Mouse (Mus musculus): ENCODE measurements around the gene Kifc5b. TPM values are rescaled to one million over a fixed set of nuclear protein-coding genes. Genes with fewer than 3 reads are reported as not detected.

Gene Kifc5b
- total RNA-seq, 2 experiments from 2014 or later, result 0.31 to 0.56 TPM

GRCm38 (mm10) chr17:26947231-26948100, 30.6 kb downstream of the Kifc5b start:
- no peak for DNase-seq

GRCm38 (mm10) chr17:26948316-26949050, 31.6 kb downstream of the Kifc5b start:
- peak; percentile 38 for DNase-seq

- DNase-seq, result no peak
These were observed 32.2 kb downstream of the Kifc5b start for GRCm38 (mm10) chr17:26949051-26949577.

GRCm38 (mm10) chr17:26949866-26950265, 33.0 kb downstream of the Kifc5b start:
- DNase-seq, result no peak

- DNase-seq, result no peak
These were observed 33.8 kb downstream of the Kifc5b start for GRCm38 (mm10) chr17:26950560-26951288.

GRCm38 (mm10) chr17:26951406-26951805, 34.5 kb downstream of the Kifc5b start:
- peak; percentile 57 for DNase-seq

- DNase-seq, result no peak
These were observed 35.3 kb downstream of the Kifc5b start for GRCm38 (mm10) chr17:26951952-26952877.

- DNase-seq, result no peak
These were observed 36.3 kb downstream of the Kifc5b start for GRCm38 (mm10) chr17:26953201-26953600.

- DNase-seq, result no peak
These were observed 36.8 kb downstream of the Kifc5b start for GRCm38 (mm10) chr17:26953726-26954125.

GRCm38 (mm10) chr17:26956309-26956708, 39.4 kb downstream of the Kifc5b start:
- no peak for DNase-seq

GRCm38 (mm10) chr17:26956895-26957294, 40.0 kb downstream of the Kifc5b start:
- DNase-seq, result no peak

GRCm38 (mm10) chr17:26957872-26958271, 41.0 kb downstream of the Kifc5b start:
- DNase-seq, result no peak

- no peak for DNase-seq
These were observed 42.0 kb downstream of the Kifc5b start for GRCm38 (mm10) chr17:26958880-26959279.

- no peak for DNase-seq
These were observed 42.9 kb downstream of the Kifc5b start for GRCm38 (mm10) chr17:26959815-26960214.

- DNase-seq, result no peak
These were observed 44.8 kb downstream of the Kifc5b start for GRCm38 (mm10) chr17:26961572-26962240.

- no peak for DNase-seq
These were observed 50.1 kb downstream of the Kifc5b start for GRCm38 (mm10) chr17:26966993-26967392.

GRCm38 (mm10) chr17:26967477-26967876, 50.6 kb downstream of the Kifc5b start:
- DNase-seq, result no peak

- DNase-seq, result no peak
These were observed 51.3 kb downstream of the Kifc5b start for GRCm38 (mm10) chr17:26968200-26968611.

GRCm38 (mm10) chr17:26969257-26969656, 52.4 kb downstream of the Kifc5b start:
- no peak for DNase-seq

GRCm38 (mm10) chr17:26970221-26970620, 53.3 kb downstream of the Kifc5b start:
- DNase-seq, result no peak

Data from gastrocnemius, postnatal 25 days (tissue).